Mouse (Mus musculus): Measurements from ENCODE around the gene Bst2. TPM values are rescaled to one million over a fixed set of nuclear protein-coding genes. Genes with fewer than 3 reads are reported as not detected.
A peak's percentile ranks its signal among the peaks of the same experiment; 100 is the strongest.

Gene Bst2
- polyA plus RNA-seq, 1 experiment, result 18.1 TPM

GRCm38 (mm10) chr8:71511644-71512043 is 25.6 kb downstream of the Bst2 start, which contains the start of gene Plvap:
Plvap (minus strand) TSS chr8:71511752.
- DNase-seq (ENCODE audit: low read depth), result no peak
- TF ChIP-seq CTCF (IDR thresholded peaks at IDR 0.05; ENCODE audit: borderline replicate concordance, extremely low read depth, insufficient read depth, insufficient read length), result no peak
- TF ChIP-seq POLR2A (IDR thresholded peaks at IDR 0.05; ENCODE audit: borderline replicate concordance, extremely low read depth, insufficient read depth, insufficient read length, poor library complexity, severe bottlenecking), result no peak

DNA sequence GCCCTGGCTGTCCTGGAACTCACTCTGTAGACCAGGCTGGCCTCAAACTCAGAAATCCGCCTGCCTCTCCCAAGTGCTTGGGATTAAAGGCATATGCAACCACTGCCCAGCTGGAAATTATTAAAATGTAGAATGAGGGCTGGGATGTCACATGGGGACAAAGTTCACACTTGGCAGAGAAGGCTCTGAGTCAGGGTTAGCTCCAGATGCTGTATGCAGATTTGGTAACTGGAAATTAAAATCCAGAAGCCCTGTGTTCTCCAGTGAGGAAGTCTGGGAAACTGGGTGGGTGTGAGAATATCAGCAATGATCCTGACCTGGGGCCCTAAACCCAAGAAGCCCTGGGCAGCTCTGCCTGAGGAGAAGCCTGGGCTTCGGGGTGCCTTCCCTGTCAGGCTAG is 27.9 kb downstream of the Bst2 start:
- TF ChIP-seq CTCF (IDR thresholded peaks at IDR 0.05; ENCODE audit: borderline replicate concordance, extremely low read depth, insufficient read depth, insufficient read length) (no peak), POLR2A (IDR thresholded peaks at IDR 0.05; ENCODE audit: borderline replicate concordance, extremely low read depth, insufficient read depth, insufficient read length, poor library complexity, severe bottlenecking) (no peak)
- no peak for DNase-seq (ENCODE audit: low read depth)

DNA sequence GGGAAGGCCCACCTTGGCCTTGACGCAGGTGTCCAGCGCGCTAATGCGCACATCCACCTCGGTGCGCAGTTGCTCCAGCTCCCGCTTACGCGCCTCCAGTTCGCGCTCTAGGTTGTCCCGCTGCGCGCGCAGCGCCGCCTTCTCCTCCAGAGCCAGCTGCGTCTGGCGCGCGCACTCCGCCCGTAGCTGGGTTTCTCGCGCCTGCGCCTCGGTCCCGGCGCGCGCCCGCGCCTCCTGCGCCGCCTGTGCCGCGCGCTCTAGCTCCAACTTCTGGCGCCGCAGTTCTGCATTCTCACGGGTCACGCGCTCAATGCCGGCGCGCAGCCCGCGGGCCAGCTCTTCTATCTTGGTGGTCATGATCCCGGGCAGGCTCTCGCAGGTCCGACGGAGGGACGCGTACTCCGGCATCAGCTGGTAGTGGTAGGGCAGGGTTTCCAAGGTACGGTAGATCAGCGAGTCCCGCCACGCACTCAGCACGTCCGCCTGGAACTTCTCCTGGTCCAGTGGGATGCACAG is 29.6 kb downstream of the Bst2 start:
- DNase-seq (ENCODE audit: low read depth), result peak; percentile 94
- TF ChIP-seq CTCF (IDR thresholded peaks at IDR 0.05; ENCODE audit: borderline replicate concordance, extremely low read depth, insufficient read depth, insufficient read length) (no peak), POLR2A (IDR thresholded peaks at IDR 0.05; ENCODE audit: borderline replicate concordance, extremely low read depth, insufficient read depth, insufficient read length, poor library complexity, severe bottlenecking) (no peak)

GRCm38 (mm10) chr8:71505979-71506378 is 31.3 kb downstream of the Bst2 start:
- TF ChIP-seq POLR2A (IDR thresholded peaks at IDR 0.05; ENCODE audit: borderline replicate concordance, extremely low read depth, insufficient read depth, insufficient read length, poor library complexity, severe bottlenecking) (no peak), CTCF (IDR thresholded peaks at IDR 0.05; ENCODE audit: borderline replicate concordance, extremely low read depth, insufficient read depth, insufficient read length) (no peak)
- no peak for DNase-seq (ENCODE audit: low read depth)

GRCm38 (mm10) chr8:71505326-71505725 is 31.9 kb downstream of the Bst2 start:
- DNase-seq (ENCODE audit: low read depth), result no peak
- TF ChIP-seq POLR2A (IDR thresholded peaks at IDR 0.05; ENCODE audit: borderline replicate concordance, extremely low read depth, insufficient read depth, insufficient read length, poor library complexity, severe bottlenecking) (no peak), CTCF (IDR thresholded peaks at IDR 0.05; ENCODE audit: borderline replicate concordance, extremely low read depth, insufficient read depth, insufficient read length) (no peak)

DNA sequence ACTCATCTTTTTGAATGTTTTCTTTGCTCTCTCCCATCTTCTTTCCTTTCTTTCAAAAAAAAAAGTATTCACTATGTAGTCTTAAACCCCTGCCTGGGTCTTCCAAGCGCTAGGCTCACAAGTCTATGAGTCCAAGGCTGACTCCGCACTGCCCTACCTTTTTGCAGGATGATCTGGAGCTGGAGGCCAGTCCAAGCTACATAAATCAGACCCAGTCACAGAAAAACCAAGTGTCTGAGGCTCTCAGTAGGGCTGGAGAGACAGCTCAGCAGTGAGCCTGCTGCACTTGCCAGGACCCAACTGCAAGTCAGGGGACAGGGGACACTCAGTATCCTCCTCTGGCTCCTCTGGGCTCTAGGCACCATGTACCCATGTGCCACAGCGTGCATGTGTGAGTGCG is 32.9 kb downstream of the Bst2 start:
- TF ChIP-seq POLR2A (IDR thresholded peaks at IDR 0.05; ENCODE audit: borderline replicate concordance, extremely low read depth, insufficient read depth, insufficient read length, poor library complexity, severe bottlenecking) (no peak), CTCF (IDR thresholded peaks at IDR 0.05; ENCODE audit: borderline replicate concordance, extremely low read depth, insufficient read depth, insufficient read length) (no peak)
- DNase-seq (ENCODE audit: low read depth), result no peak

DNA sequence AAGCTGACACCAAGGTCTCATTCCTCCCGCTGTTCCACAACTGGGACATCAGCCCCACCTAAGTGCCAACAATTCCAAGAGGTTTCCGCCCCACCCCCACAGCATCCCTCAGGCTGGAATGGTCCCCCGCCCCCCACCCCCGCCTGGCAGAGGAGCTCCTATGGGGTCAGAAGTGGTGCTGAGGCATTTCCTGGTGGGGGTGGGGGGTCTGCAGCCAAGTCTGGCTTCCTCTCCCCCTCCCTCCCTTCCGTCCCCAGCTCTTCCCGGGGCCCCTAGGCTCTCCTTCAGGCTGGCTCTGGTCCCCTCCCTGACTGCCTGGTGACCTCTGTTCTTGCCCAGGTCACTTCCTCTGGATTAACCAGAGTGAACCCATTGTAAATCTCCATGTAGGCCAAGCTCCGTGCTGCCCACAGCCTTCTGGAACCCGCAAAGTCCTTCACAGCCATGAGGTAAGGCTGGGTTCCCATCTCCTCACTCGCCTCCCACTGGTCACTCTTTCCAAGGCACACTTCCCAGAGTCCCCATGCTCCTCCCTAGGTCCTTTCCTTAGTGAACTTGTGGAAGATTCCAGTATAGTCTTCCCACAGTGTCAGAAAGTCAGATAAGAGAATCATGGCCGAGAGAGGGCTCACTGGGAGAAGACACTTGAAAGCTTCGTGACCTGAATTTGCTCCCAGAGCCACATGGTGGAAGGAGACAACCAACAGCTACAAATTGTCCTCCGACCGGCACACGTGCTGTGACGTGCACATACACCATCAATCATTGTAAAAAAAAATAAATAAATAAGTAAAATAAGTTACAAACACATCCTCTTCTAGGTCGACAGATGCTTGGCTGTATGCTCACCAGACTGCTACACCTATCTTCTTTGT is 38.2 kb downstream of the Bst2 start:
- no peak for TF ChIP-seq CTCF (IDR thresholded peaks at IDR 0.05; ENCODE audit: borderline replicate concordance, extremely low read depth, insufficient read depth, insufficient read length)
- TF ChIP-seq POLR2A (IDR thresholded peaks at IDR 0.05; ENCODE audit: borderline replicate concordance, extremely low read depth, insufficient read depth, insufficient read length, poor library complexity, severe bottlenecking), result no peak
- no peak for DNase-seq (ENCODE audit: low read depth)

DNA sequence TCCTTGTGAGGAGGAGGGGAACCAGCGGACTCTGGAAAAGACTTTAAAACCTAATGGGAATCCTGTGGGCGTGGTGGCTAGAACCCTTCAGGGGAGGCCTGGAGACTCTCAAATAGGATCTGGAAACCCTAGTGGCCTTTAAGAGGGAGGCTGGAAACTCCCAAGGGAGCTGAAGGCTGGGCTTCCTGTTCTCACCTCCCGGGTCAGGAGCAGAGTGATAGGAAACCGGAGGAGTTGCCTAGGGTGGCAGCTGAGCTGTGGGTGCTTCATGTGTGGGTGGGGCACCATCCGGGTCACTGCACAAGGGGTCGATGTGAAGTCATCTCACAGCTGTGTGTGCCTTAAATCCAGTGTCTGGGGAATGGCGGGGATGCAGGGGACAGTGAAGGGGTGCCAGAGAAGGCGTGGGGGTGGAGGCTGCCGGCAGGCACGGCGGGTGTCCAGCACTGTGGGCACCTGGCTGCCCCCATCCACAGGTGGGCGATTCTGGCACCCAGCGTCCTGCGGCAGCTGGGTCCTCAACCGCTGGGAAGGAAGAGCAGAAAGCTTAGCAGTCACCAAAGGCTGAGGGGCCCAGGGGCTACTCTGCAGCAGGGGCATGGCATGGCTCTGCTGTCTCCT is 39.3 kb downstream of the Bst2 start:
- no peak for DNase-seq (ENCODE audit: low read depth)
- TF ChIP-seq CTCF (IDR thresholded peaks at IDR 0.05; ENCODE audit: borderline replicate concordance, extremely low read depth, insufficient read depth, insufficient read length) (no peak), POLR2A (IDR thresholded peaks at IDR 0.05; ENCODE audit: borderline replicate concordance, extremely low read depth, insufficient read depth, insufficient read length, poor library complexity, severe bottlenecking) (no peak)

DNA sequence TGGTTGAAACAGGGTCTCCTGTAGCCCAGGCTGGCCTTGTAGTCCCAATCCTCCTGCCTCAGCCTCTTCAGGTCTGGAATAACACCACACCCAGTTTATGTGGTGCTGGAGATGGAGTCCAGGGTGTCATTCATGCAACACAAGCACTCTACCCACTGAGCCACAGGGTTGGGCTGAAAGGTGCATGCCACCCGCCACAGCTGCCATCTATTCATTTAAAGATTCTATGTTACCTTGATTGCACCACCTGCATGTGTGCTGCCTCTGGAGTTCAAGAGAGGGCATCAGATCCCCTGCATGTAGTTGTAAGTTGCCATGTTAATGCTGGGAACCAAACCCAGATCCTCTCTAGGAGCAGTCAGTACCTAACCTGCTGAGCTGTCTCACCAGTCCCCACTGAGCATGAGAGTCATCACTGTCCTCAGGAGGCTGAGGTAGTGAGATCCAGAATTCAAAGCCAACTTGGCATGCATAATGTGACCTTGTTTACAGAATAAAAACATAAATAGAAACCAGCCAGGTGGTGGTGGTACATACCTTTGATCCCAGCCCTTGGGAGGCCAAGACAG is 40.1 kb downstream of the Bst2 start:
- DNase-seq (ENCODE audit: low read depth), result no peak
- TF ChIP-seq POLR2A (IDR thresholded peaks at IDR 0.05; ENCODE audit: borderline replicate concordance, extremely low read depth, insufficient read depth, insufficient read length, poor library complexity, severe bottlenecking) (no peak), CTCF (IDR thresholded peaks at IDR 0.05; ENCODE audit: borderline replicate concordance, extremely low read depth, insufficient read depth, insufficient read length) (no peak)

DNA sequence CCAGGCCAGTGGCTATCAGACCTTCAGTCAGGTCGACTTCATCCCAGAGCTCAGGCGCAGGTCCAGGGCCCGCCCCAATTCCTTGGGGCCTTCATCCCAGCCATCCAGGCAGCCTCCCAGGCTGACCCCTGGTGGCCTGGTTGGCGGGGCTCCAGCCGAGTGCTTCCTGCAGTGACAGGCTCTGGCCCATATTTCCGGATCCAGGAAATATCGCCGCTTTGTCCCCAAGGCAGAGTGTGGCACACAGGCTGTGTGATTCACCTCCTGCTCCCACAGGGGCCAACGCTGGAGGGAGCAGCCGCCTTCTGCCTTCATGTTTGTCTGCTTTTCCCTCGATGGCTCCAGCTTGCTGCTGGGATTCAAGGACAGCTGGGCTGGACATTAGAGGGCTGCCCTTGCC is 40.8 kb downstream of the Bst2 start:
- no peak for DNase-seq (ENCODE audit: low read depth)
- TF ChIP-seq POLR2A (IDR thresholded peaks at IDR 0.05; ENCODE audit: borderline replicate concordance, extremely low read depth, insufficient read depth, insufficient read length, poor library complexity, severe bottlenecking) (no peak), CTCF (IDR thresholded peaks at IDR 0.05; ENCODE audit: borderline replicate concordance, extremely low read depth, insufficient read depth, insufficient read length) (no peak)

- TF ChIP-seq CTCF (IDR thresholded peaks at IDR 0.05; ENCODE audit: borderline replicate concordance, extremely low read depth, insufficient read depth, insufficient read length) (no peak), POLR2A (IDR thresholded peaks at IDR 0.05; ENCODE audit: borderline replicate concordance, extremely low read depth, insufficient read depth, insufficient read length, poor library complexity, severe bottlenecking) (no peak)
- no peak for DNase-seq (ENCODE audit: low read depth)
These were observed 41.4 kb downstream of the Bst2 start for GRCm38 (mm10) chr8:71495811-71496210.

All from brain, embryonic 14.5 days (tissue).